In genomic region chr11:109460586-109460985, GRCm38 (mm10) we compare ENCODE assay signal across 23 mouse cellular contexts. TPM values are rescaled to one million over a fixed set of nuclear protein-coding genes. Genes with fewer than 3 reads are reported as not detected.
DNase-seq lines count a peak whose midpoint lies in the region; ATAC-seq and TF ChIP-seq lines count a peak whose summit lies in the region.
"Had no signal": no experiment of that assay in that cellular context is flagged by ENCODE, and none has a peak within 500 bp of the region (broad histone marks: within the 10 kb centered on the region; RNA-seq: fewer than 3 reads in every experiment).

No protein-coding gene starts in this region.

- H3K9me3 ChIP-seq in kidney, postnatal 0 days (replicated peaks; ENCODE audit: low read length), result no peaks in the 10 kb centered on the region
- no peaks in the 10 kb centered on the region for H3K9me3 ChIP-seq in heart, embryonic 13.5 days
- H3K9me3 ChIP-seq in hindbrain, embryonic 12.5 days (replicated peaks), result no peaks in the 10 kb centered on the region
- H3K9me3 ChIP-seq: embryonic facial prominence, embryonic 12.5 days; midbrain, embryonic 12.5 days; neural tube, embryonic 12.5 days had no signal

- H3K4me3 ChIP-seq in kidney, postnatal 0 days (replicated peaks; ENCODE audit: low read depth, low read length), result no peak overlapping the region
- no peak overlapping the region for H3K4me3 ChIP-seq in heart, embryonic 13.5 days
- no peak overlapping the region for H3K4me3 ChIP-seq in hindbrain, embryonic 12.5 days
- H3K4me3 ChIP-seq: embryonic facial prominence, embryonic 12.5 days; erythroblast, embryonic 14.5 days; midbrain, embryonic 12.5 days; neural tube, embryonic 12.5 days had no signal

- no peak for ATAC-seq in kidney, postnatal 0 days (replicated peaks; ENCODE audit: low FRiP score, low read depth)
- peak; percentile 63; the same call in 1 of the 2 replicates for ATAC-seq in heart, embryonic 13.5 days (ENCODE audit: extremely low read depth, insufficient number of reproducible peaks, low FRiP score, low TSS enrichment)
- no peak for ATAC-seq in hindbrain, embryonic 12.5 days (ENCODE audit: low FRiP score)
- ATAC-seq: forebrain, embryonic 14.5 days had no signal

- H3K9ac ChIP-seq in kidney, postnatal 0 days (ENCODE audit: low read depth, low read length), result no peak overlapping the region
- no peak overlapping the region for H3K9ac ChIP-seq in heart, embryonic 13.5 days
- no peak overlapping the region for H3K9ac ChIP-seq in hindbrain, embryonic 12.5 days
- H3K9ac ChIP-seq: embryonic facial prominence, embryonic 12.5 days; midbrain, embryonic 12.5 days; neural tube, embryonic 12.5 days had no signal

- 66% methylated on average over 5 of the region's 5 CpGs for WGBS in kidney, postnatal 0 days
- WGBS in heart, embryonic 13.5 days, result 10% methylated on average over 5 of the region's 5 CpGs
- WGBS in hindbrain, embryonic 12.5 days, result 77% methylated on average over 5 of the region's 5 CpGs

- no peak for TF ChIP-seq CTCF in kidney, postnatal 0 days (IDR thresholded peaks at IDR 0.05; ENCODE audit: low read depth)

- H3K36me3 ChIP-seq in kidney, postnatal 0 days (ENCODE audit: insufficient read depth, low read length), result no peaks in the 10 kb centered on the region
- peaks cover 53% of the 10 kb centered on the region for H3K36me3 ChIP-seq in heart, embryonic 13.5 days
- H3K36me3 ChIP-seq in hindbrain, embryonic 12.5 days, result peaks cover 6% of the 10 kb centered on the region; the same call in 1 of the 2 replicates
- H3K36me3 ChIP-seq: embryonic facial prominence, embryonic 12.5 days had no signal

- H3K27ac ChIP-seq in kidney, postnatal 0 days, result no peak overlapping the region
- H3K27ac ChIP-seq in heart, embryonic 13.5 days (replicated peaks), result peak overlapping the region; percentile 63
- H3K27ac ChIP-seq in hindbrain, embryonic 12.5 days, result no peak overlapping the region
- H3K27ac ChIP-seq: embryonic facial prominence, embryonic 12.5 days; midbrain, embryonic 12.5 days; neural tube, embryonic 12.5 days had no signal

- H3K4me1 ChIP-seq in kidney, postnatal 0 days (replicated peaks; ENCODE audit: insufficient read depth, low read length), result no peaks in the 10 kb centered on the region
- H3K4me1 ChIP-seq in heart, embryonic 13.5 days, result peaks cover 14% of the 10 kb centered on the region
- no peaks in the 10 kb centered on the region for H3K4me1 ChIP-seq in hindbrain, embryonic 12.5 days
- H3K4me1 ChIP-seq: embryonic facial prominence, embryonic 12.5 days; midbrain, embryonic 12.5 days; neural tube, embryonic 12.5 days had no signal

- H3K27me3 ChIP-seq in kidney, postnatal 0 days (ENCODE audit: insufficient read depth, low read length), result no peaks in the 10 kb centered on the region
- H3K27me3 ChIP-seq in heart, embryonic 13.5 days (replicated peaks), result no peaks in the 10 kb centered on the region
- no peaks in the 10 kb centered on the region for H3K27me3 ChIP-seq in hindbrain, embryonic 12.5 days
- H3K27me3 ChIP-seq: embryonic facial prominence, embryonic 12.5 days; midbrain, embryonic 12.5 days; neural tube, embryonic 12.5 days had no signal

- peak; percentile 40 for DNase-seq in kidney, postnatal 0 days (ENCODE audit: low spot score)
- DNase-seq in kidney, postnatal 10 days, result no peak
- peak; percentile 35 for DNase-seq in lung, postnatal 36 days
- no peak for DNase-seq in lung, postnatal 10 days
- DNase-seq in adrenal gland, postnatal 36 days, result no peak
- no peak for DNase-seq in layer of hippocampus, adult 8-10 months (ENCODE audit: low spot score in 2 of 2)
- DNase-seq: adrenal gland, adult 2 months; B cell, adult 2 months; cerebellum, adult 9-10 months; gastrocnemius, postnatal 14 days; kidney, adult 11 months; kidney, postnatal 25 days; thymus, postnatal 14 days had no signal

- H3K4me2 ChIP-seq in kidney, postnatal 0 days (ENCODE audit: low read length), result no peak overlapping the region
- no peak overlapping the region for H3K4me2 ChIP-seq in heart, embryonic 13.5 days
- H3K4me2 ChIP-seq in hindbrain, embryonic 12.5 days (replicated peaks), result no peak overlapping the region
- H3K4me2 ChIP-seq: embryonic facial prominence, embryonic 12.5 days; liver, embryonic 11.5 days; midbrain, embryonic 12.5 days; neural tube, embryonic 12.5 days had no signal

RNA-seq across cellular contexts. Expression of gene Arsg, which starts 12.6 kb away (rescaled TPM):
- polyA plus RNA-seq in kidney, postnatal 0 days (2015; fragmentation: Nextera tagmentation; extraction: Ambion mirVana), result 9.1 and 9.9 TPM in 2 replicates
- 3.8 and 3.9 TPM in 2 replicates for polyA plus RNA-seq in heart, embryonic 13.5 days (2015; fragmentation: Nextera tagmentation; extraction: Ambion mirVana)
- 1 to 10 TPM; 5.3 to 7.1 TPM for total RNA-seq in adrenal gland, postnatal 36 days (2021)
- total RNA-seq in layer of hippocampus, adult 8-10 months (2022), result 10 to 100 TPM; 14.1 to 22.3 (median 19.7) TPM
- polyA plus RNA-seq in hindbrain, embryonic 12.5 days (2016; fragmentation: Nextera tagmentation; extraction: Ambion mirVana), result 4.7 and 5.9 TPM in 2 replicates

RNA-seq across cellular contexts. Expression of gene Slc16a6, which starts 12.8 kb away (rescaled TPM):
- 5.3 and 7.8 TPM in 2 replicates for polyA plus RNA-seq in kidney, postnatal 0 days (2015; fragmentation: Nextera tagmentation; extraction: Ambion mirVana)
- polyA plus RNA-seq in heart, embryonic 13.5 days (2015; fragmentation: Nextera tagmentation; extraction: Ambion mirVana), result 9.6 and 9.7 TPM in 2 replicates
- 1 to 10 TPM in 1 of 2 experiments, under 1 TPM in 1; 0.43 to 1.5 TPM for total RNA-seq in adrenal gland, postnatal 36 days (2021)
- 10 to 100 TPM in 2 of 4 experiments, 1 to 10 TPM in 2; 6.6 to 11.5 (median 10.3) TPM for total RNA-seq in layer of hippocampus, adult 8-10 months (2022)
- polyA plus RNA-seq in hindbrain, embryonic 12.5 days (2016; fragmentation: Nextera tagmentation; extraction: Ambion mirVana), result 4.0 and 4.6 TPM in 2 replicates

RNA-seq across cellular contexts. Expression of gene Amz2, which starts 34.8 kb away (rescaled TPM):
- 30.4 and 32.8 TPM in 2 replicates for polyA plus RNA-seq in kidney, postnatal 0 days (2015; fragmentation: Nextera tagmentation; extraction: Ambion mirVana)
- polyA plus RNA-seq in heart, embryonic 13.5 days (2015; fragmentation: Nextera tagmentation; extraction: Ambion mirVana), result 33.4 and 38.1 TPM in 2 replicates
- 10 to 100 TPM; 36.7 to 49.2 TPM for total RNA-seq in adrenal gland, postnatal 36 days (2021)
- total RNA-seq in layer of hippocampus, adult 8-10 months (2022), result 10 to 100 TPM; 48.6 to 68.6 (median 55.6) TPM
- 44.1 and 45.7 TPM in 2 replicates for polyA plus RNA-seq in hindbrain, embryonic 12.5 days (2016; fragmentation: Nextera tagmentation; extraction: Ambion mirVana)

RNA-seq across cellular contexts. Expression of gene 9930022D16Rik, which starts 46.9 kb away (rescaled TPM):
- polyA plus RNA-seq in kidney, postnatal 0 days (2015; fragmentation: Nextera tagmentation; extraction: Ambion mirVana), result 0.04 TPM in 1 of 2 replicates, not detected in the other
- 0.05 TPM in 1 of 2 replicates, not detected in the other for polyA plus RNA-seq in heart, embryonic 13.5 days (2015; fragmentation: Nextera tagmentation; extraction: Ambion mirVana)
- total RNA-seq in adrenal gland, postnatal 36 days (2021), result not detected
- not detected for total RNA-seq in layer of hippocampus, adult 8-10 months (2022)
- not detected in 2 replicates for polyA plus RNA-seq in hindbrain, embryonic 12.5 days (2016; fragmentation: Nextera tagmentation; extraction: Ambion mirVana)
- total RNA-seq: adrenal gland, adult 2 months; gastrocnemius, postnatal 14 days; left cerebral cortex, adult 8-10 months had no signal
- polyA plus RNA-seq: adrenal gland, adult 2 months; embryonic facial prominence, embryonic 12.5 days; forebrain, embryonic 14.5 days; limb, embryonic 11.5 days; liver, embryonic 11.5 days; midbrain, embryonic 12.5 days; neural tube, embryonic 12.5 days had no signal

Comparison
In these comparisons a context has a peak if more than half of its experiments do, and no peak if none do; other contexts are left out.
1. DNase-seq: peak in kidney, postnatal 0 days (single experiment) and lung, postnatal 36 days (single experiment); none in kidney, postnatal 10 days (single experiment), lung, postnatal 10 days (single experiment), adrenal gland, postnatal 36 days (0 of 2) and layer of hippocampus, adult 8-10 months (0 of 2).